Mouse (Mus musculus) layer of hippocampus, postnatal 36 days (tissue): Measurements from ENCODE around the gene 2810408A11Rik. TPM values are rescaled to one million over a fixed set of nuclear protein-coding genes. Genes with fewer than 3 reads are reported as not detected.
"Not testable (repeated sequence)": the region's sequence is repeated elsewhere in the genome, so short reads cannot be mapped to it uniquely, and the experiment has no call there.

Experiments used
- DNase-seq, 2 experiments: peaks; one replicate each; pipeline ENCODE4 v3.0.0; 2022
- total RNA-seq, 2 experiments: library from RNA; stranded (reverse); gene quantifications; 2 replicates each; pipeline ENCODE4 v1.2.3; 2021

2810408A11Rik gene
- total RNA-seq, 2 experiments from 2014 or later, result 0.46 to 0.95 TPM

GRCm38 (mm10) chr11:69930967-69931537 lies 30.3 kb upstream of the 2810408A11Rik start:
- DNase-seq, result no peak

GRCm38 (mm10) chr11:69930176-69930575 lies 29.4 kb upstream of the 2810408A11Rik start:
- DNase-seq, result not testable (repeated sequence)

- DNase-seq, result no peak
These were observed 28.9 kb upstream of the 2810408A11Rik start for GRCm38 (mm10) chr11:69929712-69930111.

- no peak for DNase-seq
These were observed 26.7 kb upstream of the 2810408A11Rik start for GRCm38 (mm10) chr11:69927501-69927900.

GRCm38 (mm10) chr11:69922796-69923195 lies 22.0 kb upstream of the 2810408A11Rik start:
- no peak for DNase-seq

GRCm38 (mm10) chr11:69922012-69922756 lies 21.4 kb upstream of the 2810408A11Rik start:
- DNase-seq, result no peak

- DNase-seq, result peak; percentile 100
These were observed 20.6 kb upstream of the 2810408A11Rik start, which contains the start of gene Eif5a for GRCm38 (mm10) chr11:69921114-69922011. Gene Eif5a, minus strand, starts transcription at chr11:69921958.

- DNase-seq, result peak; percentile 23 to 40
These were observed 19.7 kb upstream of the 2810408A11Rik start for GRCm38 (mm10) chr11:69920266-69921031.

- peak; percentile 40 to 46 for DNase-seq
These were observed 19.0 kb upstream of the 2810408A11Rik start for GRCm38 (mm10) chr11:69919661-69920265.

GRCm38 (mm10) chr11:69919053-69919452 lies 18.3 kb upstream of the 2810408A11Rik start:
- DNase-seq, result no peak

- no peak for DNase-seq
These were observed 17.3 kb upstream of the 2810408A11Rik start for GRCm38 (mm10) chr11:69918118-69918517.

- no peak for DNase-seq
These were observed 16.7 kb upstream of the 2810408A11Rik start for GRCm38 (mm10) chr11:69917379-69917948.

- not testable (repeated sequence) for DNase-seq
These were observed 16.0 kb upstream of the 2810408A11Rik start for GRCm38 (mm10) chr11:69916652-69917378.

GRCm38 (mm10) chr11:69915667-69916627 lies 15.2 kb upstream of the 2810408A11Rik start:
- no peak for DNase-seq

- DNase-seq, result no peak
These were observed 14.2 kb upstream of the 2810408A11Rik start for GRCm38 (mm10) chr11:69914917-69915430.

- no peak for DNase-seq
These were observed 13.6 kb upstream of the 2810408A11Rik start for GRCm38 (mm10) chr11:69914372-69914764.

GRCm38 (mm10) chr11:69913554-69914371 lies 13.0 kb upstream of the 2810408A11Rik start, which contains the start of gene Gps2:
Gene Gps2, plus strand, starts transcription at chr11:69913888.
- peak; percentile 91 to 92 for DNase-seq
